Mouse (Mus musculus): ENCODE measurements around the gene Olfr1271.
"Not testable (repeated sequence)": the region's sequence is repeated elsewhere in the genome, so short reads cannot be mapped to it uniquely, and the experiment has no call there.

Gene Olfr1271

GRCm38 (mm10) chr2:90270932-90271331 lies at the start of gene Olfr1271:
Gene Olfr1271 (minus strand): TSS chr2:90271032.
- no peak for DNase-seq (ENCODE audit: low read depth)

DNA sequence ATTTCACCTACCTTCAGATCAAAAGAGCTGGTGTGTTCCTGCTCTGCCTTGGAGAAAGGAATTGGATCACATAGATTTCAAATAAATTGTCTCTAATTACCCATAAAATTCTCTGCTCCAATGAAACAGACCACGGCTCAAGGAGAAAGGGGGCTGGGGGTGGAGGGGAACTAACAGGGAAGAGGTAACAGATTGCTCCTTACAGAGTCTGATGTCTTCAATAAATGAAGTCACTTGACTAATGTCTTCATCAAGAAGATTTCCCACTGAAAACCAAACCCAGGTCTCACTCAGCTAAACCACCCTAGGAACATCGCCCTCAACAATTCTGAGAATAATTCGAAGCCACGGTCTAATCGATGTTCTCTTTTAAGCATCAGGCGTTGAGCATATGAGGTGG lies 21.9 kb upstream of the Olfr1271 start, which contains the start of gene Olfr1272:
Olfr1272 (minus strand) TSS at position 101 of the 400 bp plus-strand sequence.
- no peak for DNase-seq (ENCODE audit: low read depth)

DNA sequence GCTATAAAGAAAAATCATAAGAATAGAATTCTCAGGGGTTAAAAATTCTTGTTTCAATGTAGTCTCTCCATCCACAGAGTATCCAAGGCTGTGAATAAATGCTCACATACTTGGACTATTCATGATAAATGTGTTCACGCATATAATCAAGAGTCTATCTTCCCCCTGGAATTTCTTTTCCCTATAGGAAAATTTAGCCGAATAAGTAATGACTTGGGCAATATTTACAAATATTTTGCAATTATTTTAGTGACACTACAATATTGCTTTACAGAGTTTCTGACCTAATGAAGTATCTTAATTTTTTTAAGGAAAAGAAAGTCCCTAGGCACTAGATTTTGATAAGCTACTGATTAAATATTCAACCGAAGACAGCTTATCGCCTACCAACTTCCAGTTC lies 13.3 kb downstream of the Olfr1271 start, which contains the start of gene Olfr142:
Olfr142 (minus strand) TSS at position 101 of the 400 bp plus-strand sequence.
- DNase-seq (ENCODE audit: low read depth), result no peak

- not testable (repeated sequence) for DNase-seq (ENCODE audit: low read depth)
Observed at GRCm38 (mm10) chr2:90224393-90224792, 46.4 kb downstream of the Olfr1271 start, which contains the start of gene Olfr1506. Gene Olfr1506 (minus strand): TSS chr2:90224493.
